Comparison of ENCODE assay signal across 22 mouse cellular contexts in the genomic region with DNA sequence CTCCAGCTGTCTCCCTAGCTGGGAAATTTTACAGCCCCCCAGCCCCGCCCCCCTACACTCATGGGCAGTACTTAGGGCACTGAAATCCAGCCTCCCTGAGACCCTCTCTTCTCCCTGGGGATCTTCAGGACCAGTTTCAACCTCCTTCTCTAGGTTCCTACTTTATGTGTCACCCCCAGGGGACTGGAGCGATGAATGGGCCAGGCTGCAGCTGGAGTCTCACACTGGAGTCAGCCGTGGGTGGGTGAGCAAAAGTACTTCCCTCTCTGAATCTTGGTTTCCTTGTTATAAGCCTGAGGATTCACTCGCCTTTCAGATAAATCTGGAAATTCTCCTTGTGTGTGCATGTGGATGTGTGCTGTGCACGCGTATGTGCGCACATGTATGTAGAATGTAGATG. TPM values are rescaled to one million over a fixed set of nuclear protein-coding genes. Genes with fewer than 3 reads are reported as not detected.
DNase-seq lines count a peak whose midpoint lies in the region; ATAC-seq lines count a peak whose summit lies in the region.
"Had no signal": no experiment of that assay in that cellular context is flagged by ENCODE, and none has a peak within 500 bp of the region (broad histone marks: within the 10 kb centered on the region; RNA-seq: fewer than 3 reads in every experiment).

No protein-coding gene starts in this region.

- peaks cover 10% of the 10 kb centered on the region; the same call in 1 of the 2 replicates for H3K4me1 ChIP-seq in heart, embryonic 12.5 days (replicated peaks)
- no peaks in the 10 kb centered on the region for H3K4me1 ChIP-seq in forebrain, embryonic 12.5 days

- H3K9ac ChIP-seq in heart, embryonic 12.5 days = no peak overlapping the region
- H3K9ac ChIP-seq in forebrain, embryonic 12.5 days = no peak overlapping the region
- H3K9ac ChIP-seq: heart, embryonic 13.5 days; hindbrain, embryonic 12.5 days had no signal

- intact Hi-C loops in heart, postnatal 25 days (cut with DNase I) = no loop called here
- intact Hi-C loops in heart, postnatal 10 days (cut with DNase I) = no loop called here

- no peak overlapping the region for H3K4me3 ChIP-seq in heart, embryonic 12.5 days
- no peak overlapping the region for H3K4me3 ChIP-seq in forebrain, embryonic 12.5 days (replicated peaks)
- H3K4me3 ChIP-seq: embryonic facial prominence, embryonic 10.5 days; heart, embryonic 13.5 days; hindbrain, embryonic 12.5 days had no signal

- H3K36me3 ChIP-seq in heart, embryonic 12.5 days = no peaks in the 10 kb centered on the region
- H3K36me3 ChIP-seq in forebrain, embryonic 12.5 days (replicated peaks) = no peaks in the 10 kb centered on the region
- H3K36me3 ChIP-seq: embryonic facial prominence, embryonic 10.5 days; G1E; heart, embryonic 13.5 days; hindbrain, embryonic 12.5 days had no signal

- H3K4me2 ChIP-seq in heart, embryonic 12.5 days = no peak overlapping the region
- H3K4me2 ChIP-seq in forebrain, embryonic 12.5 days = no peak overlapping the region
- H3K4me2 ChIP-seq: heart, embryonic 13.5 days; hindbrain, embryonic 12.5 days had no signal

- no peaks in the 10 kb centered on the region for H3K9me3 ChIP-seq in heart, embryonic 12.5 days (replicated peaks)
- no peaks in the 10 kb centered on the region for H3K9me3 ChIP-seq in forebrain, embryonic 12.5 days
- H3K9me3 ChIP-seq: embryonic facial prominence, embryonic 10.5 days; G1E; heart, embryonic 13.5 days; hindbrain, embryonic 12.5 days had no signal

- ATAC-seq in heart, embryonic 12.5 days (ENCODE audit: insufficient number of reproducible peaks, low FRiP score) = no peak
- ATAC-seq in megakaryocyte-erythroid progenitor cell, adult 5-6 weeks (replicated peaks; ENCODE audit: low FRiP score, low TSS enrichment, poor library complexity, severe bottlenecking) = no peak
- no peak for ATAC-seq in forebrain, embryonic 12.5 days (ENCODE audit: low FRiP score)
- ATAC-seq: CD4-positive, CD25-positive, alpha-beta regulatory T cell, adult 4 months; forebrain, embryonic 14.5 days; hindbrain, embryonic 16.5 days; inflammation-experienced regulatory T-cells, adult 6 months; intestine, postnatal 0 days had no signal

- DNase-seq in heart, adult 11 months = peak; percentile 94
- no peak for DNase-seq in heart, postnatal 25 days (ENCODE audit: low spot score)
- DNase-seq in heart, postnatal 10 days = peak; percentile 52 to 59
- DNase-seq in A20 (ENCODE audit: low read depth, low spot score) = peak; percentile 62
- DNase-seq in brain, adult 2 months (ENCODE audit: low read depth, low spot score) = peak; percentile 48
- DNase-seq: adrenal gland, adult 8-10 months; B cell, adult 2 months; cerebellum, adult 18-20 months; cerebellum, postnatal 10 days; kidney, adult 8-10 months had no signal

- H3K27me3 ChIP-seq in heart, embryonic 12.5 days (replicated peaks) = peaks cover 5% of the 10 kb centered on the region
- no peaks in the 10 kb centered on the region; the same call in 1 of the 2 replicates for H3K27me3 ChIP-seq in forebrain, embryonic 12.5 days

- WGBS in heart, embryonic 12.5 days = 74% methylated on average over 7 of the region's 7 CpGs
- WGBS in forebrain, embryonic 12.5 days = 86% methylated on average over 7 of the region's 7 CpGs

- no peak overlapping the region for H3K27ac ChIP-seq in heart, embryonic 12.5 days (ENCODE audit: poor library complexity, severe bottlenecking)
- no peak overlapping the region for H3K27ac ChIP-seq in forebrain, embryonic 12.5 days
- H3K27ac ChIP-seq: heart, embryonic 13.5 days; hindbrain, embryonic 12.5 days had no signal

RNA-seq across cellular contexts. Expression of gene Alpl, which starts 18.0 kb away (rescaled TPM):
- total RNA-seq in heart, postnatal 25 days (2021) = 10 to 100 TPM; 52.8 to 68.3 TPM
- total RNA-seq in heart, postnatal 10 days (2021) = 10 to 100 TPM; 40.4 to 61.8 TPM
- polyA plus RNA-seq in heart, embryonic 12.5 days (2016; fragmentation: Nextera tagmentation; extraction: Ambion mirVana) = 1.7 and 2.2 TPM in 2 replicates
- not detected in 2 replicates for total RNA-seq in megakaryocyte-erythroid progenitor cell, adult 5-6 weeks (2014; fragmentation: Nextera tagmentation)
- not detected in 2 replicates for total RNA-seq in megakaryocyte-erythroid progenitor cell, adult 5-6 weeks (2017)
- polyA plus RNA-seq in forebrain, embryonic 12.5 days (2016; fragmentation: Nextera tagmentation; extraction: Ambion mirVana) = 13.1 and 15.5 TPM in 2 replicates
- total RNA-seq: G1E had no signal
- polyA plus RNA-seq: G1E had no signal

RNA-seq across cellular contexts. Expression of gene Ece1, which starts 47.9 kb away (rescaled TPM):
- total RNA-seq in heart, postnatal 25 days (2021) = 100 to 1,000 TPM in 1 of 2 experiments, 10 to 100 TPM in 1; 91.2 to 111 TPM
- total RNA-seq in heart, postnatal 10 days (2021) = 100 to 1,000 TPM; 109 to 129 TPM
- 122 and 144 TPM in 2 replicates for polyA plus RNA-seq in heart, embryonic 12.5 days (2016; fragmentation: Nextera tagmentation; extraction: Ambion mirVana)
- total RNA-seq in megakaryocyte-erythroid progenitor cell, adult 5-6 weeks (2014; fragmentation: Nextera tagmentation) = 2.7 and 6.2 TPM in 2 replicates
- 3.3 and 3.8 TPM in 2 replicates for total RNA-seq in megakaryocyte-erythroid progenitor cell, adult 5-6 weeks (2017)
- polyA plus RNA-seq in forebrain, embryonic 12.5 days (2016; fragmentation: Nextera tagmentation; extraction: Ambion mirVana) = 18.3 and 23.4 TPM in 2 replicates

Comparison
In these comparisons a context has a peak if more than half of its experiments do, and no peak if none do; other contexts are left out.
1. RNA of gene Alpl, which starts 18.0 kb away (total RNA-seq): 52.8 to 68.3 TPM in heart, postnatal 25 days and 40.4 to 61.8 TPM in heart, postnatal 10 days; not detected in megakaryocyte-erythroid progenitor cell, adult 5-6 weeks; every median in the first group is over 10 times any median in the second.
2. RNA of gene Ece1, which starts 47.9 kb away (total RNA-seq): 109 to 129 TPM in heart, postnatal 10 days and 91.2 to 111 TPM in heart, postnatal 25 days; 2.7 to 6.2 TPM in megakaryocyte-erythroid progenitor cell, adult 5-6 weeks; every median in the first group is over 10 times any median in the second.